Mouse (Mus musculus): ENCODE results near the gene Pakap.

The Pakap gene

DNA sequence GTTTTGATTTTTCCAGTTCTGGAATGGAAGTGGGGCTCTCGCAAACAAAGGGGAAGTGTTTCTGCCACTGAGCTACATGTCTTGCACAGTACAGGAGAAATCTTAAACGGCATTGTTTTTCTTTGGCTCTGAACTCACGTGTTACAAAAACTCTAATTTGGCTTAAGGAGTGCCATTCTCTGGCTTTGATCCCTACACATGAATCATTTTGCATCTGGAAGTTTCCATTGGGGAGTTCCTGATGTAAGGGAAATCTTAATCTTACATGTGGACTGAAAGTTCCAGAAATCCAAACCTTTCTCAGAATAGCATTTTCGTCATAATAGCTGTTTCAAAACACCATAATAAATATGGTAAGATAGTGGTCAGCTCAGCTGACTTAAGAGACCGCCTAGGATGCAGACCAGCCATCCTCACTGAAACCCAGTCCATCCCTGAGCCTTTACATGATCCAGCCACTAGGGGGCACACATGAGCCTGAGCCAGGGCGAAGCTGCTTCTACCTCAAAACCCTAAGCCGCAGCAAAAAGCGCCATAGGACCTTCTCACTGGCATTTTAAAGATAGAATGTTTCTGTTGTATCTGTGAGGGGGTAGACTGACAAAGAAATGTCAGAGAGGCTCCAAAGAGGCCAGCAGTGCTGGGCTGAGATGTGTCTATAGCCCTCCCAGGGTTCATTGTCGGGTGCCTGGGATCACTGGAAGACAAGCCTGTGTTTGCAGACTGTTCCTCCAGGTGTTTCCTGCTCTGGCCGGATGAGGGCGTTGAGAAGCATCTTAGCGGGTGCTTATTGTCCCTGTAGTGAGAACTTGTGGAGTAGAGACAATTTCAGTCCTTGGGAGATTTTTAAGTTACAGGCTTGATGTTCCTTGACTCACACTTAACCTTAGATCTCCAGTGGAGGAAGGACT, 105.3 kb downstream of the Pakap start:
- in situ Hi-C loops (cut with MboI, MseI) = loop anchor here (10.0 kb wide), 1 partner anchor 232 kb away; no protein-coding TSS in a partner anchor

DNA sequence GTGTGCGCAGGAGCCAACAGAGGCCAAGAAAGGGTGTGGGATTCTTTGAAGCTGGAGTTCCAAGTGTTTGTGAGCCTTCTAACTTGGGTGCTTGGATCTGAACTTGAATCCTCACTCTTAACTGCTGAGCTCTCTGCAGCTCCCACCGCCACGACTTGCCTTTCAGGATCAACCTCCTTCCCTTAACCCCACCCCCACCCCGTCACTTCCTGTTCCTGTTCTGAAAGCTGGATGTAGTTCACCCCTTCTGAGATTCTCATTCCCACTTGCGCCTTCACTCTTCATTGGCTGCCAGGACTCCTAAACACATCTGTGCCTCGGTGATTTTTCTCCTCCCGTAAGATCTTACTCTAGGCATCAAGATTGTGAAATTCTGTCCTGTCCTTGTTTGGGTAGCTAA, 106.4 kb downstream of the Pakap start:
- in situ Hi-C loops (cut with MboI, MseI) = loop anchor here (10.0 kb wide), 1 partner anchor 230 kb away; no protein-coding TSS in a partner anchor

DNA sequence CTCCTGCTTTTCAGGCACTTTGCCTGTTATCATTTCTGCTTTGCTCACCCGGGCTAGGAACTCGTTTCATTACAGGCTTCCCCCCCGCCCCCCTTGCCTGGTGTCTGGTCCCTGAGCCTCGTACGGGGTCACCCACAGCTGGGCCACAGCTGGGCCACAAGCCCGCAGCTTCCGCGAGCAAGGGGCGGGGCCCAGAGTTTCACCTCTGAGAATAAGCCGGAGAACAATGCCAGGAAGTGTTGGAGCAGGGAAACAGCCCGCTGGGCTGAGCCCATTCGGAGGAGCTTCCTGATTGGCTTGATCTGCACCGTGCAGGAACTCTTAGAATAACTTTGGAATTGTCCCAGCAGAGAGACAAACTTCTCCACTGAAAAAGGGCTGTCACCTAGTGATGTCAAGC, 107.4 kb downstream of the Pakap start:
- in situ Hi-C loops (cut with MboI, MseI) = loop anchor here (5.0 to 10.0 kb wide), 3 partner anchors 57 to 229 kb away; no protein-coding TSS in a partner anchor

DNA sequence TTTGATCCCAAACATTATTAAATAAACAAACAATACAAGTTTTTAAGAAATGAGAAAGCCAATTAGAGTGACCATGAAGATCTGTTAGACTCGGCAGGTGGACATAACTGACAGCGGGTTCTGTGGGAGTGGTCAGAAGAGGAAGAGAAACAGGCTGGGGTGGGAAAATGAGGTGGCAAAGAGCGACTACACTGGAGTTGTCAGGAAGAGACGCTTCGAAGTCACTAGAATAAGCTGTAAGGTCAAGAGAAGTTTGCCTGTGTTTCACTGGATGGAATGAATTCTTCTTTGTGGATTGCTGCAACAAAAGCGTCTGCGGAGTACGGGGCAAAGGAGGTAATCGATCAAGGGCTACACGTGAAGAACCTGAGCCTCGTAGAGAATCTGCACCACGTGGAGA, 109.9 kb downstream of the Pakap start:
- in situ Hi-C loops (cut with MboI, MseI) = loop anchor here (5.0 to 10.0 kb wide), 3 partner anchors 54 to 227 kb away; no protein-coding TSS in a partner anchor

DNA sequence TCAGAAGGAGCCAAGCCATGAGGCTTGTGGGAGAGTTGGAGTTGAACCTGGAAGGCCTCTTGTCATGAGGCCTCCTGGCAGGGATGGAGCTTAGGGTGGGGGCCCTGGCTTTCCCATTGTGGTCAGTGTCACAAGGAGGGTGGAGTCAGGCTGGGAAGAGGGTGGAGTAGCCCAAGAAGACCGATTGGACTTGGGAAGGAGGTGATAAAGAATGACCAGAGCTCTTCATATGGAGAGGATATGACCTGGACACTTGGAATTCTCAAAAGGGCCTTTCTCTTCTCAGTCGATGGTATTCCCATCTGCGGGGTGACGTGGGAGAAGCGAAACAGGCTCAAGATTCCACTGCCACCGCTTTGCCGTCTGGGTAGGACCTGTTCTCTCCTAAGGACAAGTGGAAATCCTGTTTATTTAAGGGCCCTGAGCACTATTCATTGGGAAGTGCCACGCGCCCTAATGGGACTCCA, 111.0 kb downstream of the Pakap start:
- in situ Hi-C loops (cut with MboI, MseI) = loop anchor here (5.0 to 10.0 kb wide), 3 partner anchors 53 to 226 kb away; no protein-coding TSS in a partner anchor

DNA sequence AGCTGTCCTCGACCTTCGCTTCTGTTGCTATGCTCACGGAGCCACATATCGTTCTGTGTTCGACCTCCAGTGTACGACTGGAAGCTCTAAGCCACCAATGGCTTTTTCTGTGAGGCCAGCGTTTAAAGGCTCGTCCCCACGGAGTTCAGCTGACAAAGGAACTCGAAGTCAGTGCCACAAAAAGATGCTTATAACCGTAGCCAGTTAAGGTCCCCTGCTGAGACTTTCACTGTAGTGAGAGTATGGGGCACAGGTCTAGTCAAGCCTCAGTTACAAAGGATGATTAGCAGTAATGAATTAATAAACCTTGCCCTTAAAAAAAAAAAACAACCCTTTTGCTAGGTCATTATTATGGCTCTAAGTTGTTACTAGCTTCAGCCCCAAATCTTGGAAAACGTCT, 112.2 kb downstream of the Pakap start:
- in situ Hi-C loops (cut with MboI, MseI) = no loop called here

DNA sequence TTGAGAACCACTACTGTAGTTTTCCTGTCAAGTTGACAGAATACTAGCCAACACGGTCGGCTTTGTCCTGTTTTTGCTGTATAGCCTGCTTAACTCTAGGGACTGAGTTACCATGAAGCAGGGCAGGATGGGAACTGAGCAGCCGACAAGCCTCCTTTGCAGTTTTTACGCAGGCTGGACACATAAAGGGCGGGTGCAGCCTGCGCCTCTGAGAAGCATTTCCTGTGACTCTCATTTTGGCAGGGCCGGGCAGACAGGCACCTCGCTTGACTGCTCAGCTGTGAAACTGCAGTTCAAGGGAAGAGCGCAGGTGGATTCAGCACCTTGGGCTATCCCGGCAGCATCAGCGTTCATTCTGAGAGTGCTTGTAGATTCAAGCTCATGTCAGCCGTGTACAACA, 113.5 kb downstream of the Pakap start:
- in situ Hi-C loops (cut with MboI, MseI) = no loop called here

DNA sequence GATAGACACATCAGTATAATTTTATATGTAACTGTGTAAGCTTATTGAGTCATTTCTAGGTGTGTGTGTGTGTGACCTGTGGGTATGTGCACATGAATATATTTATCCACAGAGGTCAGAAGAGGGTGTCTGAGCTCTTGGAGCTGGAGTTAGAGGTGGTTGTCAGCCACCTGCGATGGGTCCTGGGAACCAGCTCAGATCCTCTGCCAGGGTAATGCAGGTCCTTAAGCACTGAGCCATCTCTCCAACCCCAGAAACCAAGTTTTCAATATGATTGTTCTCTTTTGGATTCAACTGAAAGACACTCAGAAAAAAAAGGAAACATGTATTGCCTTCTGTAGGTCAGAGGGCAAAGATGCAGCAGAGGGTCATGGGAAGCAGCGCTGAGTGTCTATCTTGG, 114.4 kb downstream of the Pakap start:
- in situ Hi-C loops (cut with MboI, MseI) = no loop called here

DNA sequence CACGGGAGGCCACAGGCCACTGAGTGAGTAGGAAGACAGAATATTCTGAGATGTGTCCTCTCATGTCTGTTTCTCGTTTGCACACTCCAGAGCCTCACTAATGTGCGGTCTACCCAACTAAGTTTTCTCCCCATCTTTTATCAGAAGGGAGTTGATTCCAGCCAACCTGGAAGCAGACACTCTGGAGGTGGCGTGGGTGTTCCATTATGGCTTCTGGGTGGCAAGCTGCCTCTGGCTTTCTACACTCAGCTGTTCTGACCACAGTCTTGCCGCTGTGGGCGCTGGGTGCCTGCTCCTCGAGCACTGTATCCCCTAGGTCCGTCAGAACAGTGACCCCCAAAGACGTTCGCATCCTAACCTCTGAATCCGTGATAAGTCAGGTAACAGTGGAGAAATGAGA, 115.0 kb downstream of the Pakap start:
- in situ Hi-C loops (cut with MboI, MseI) = no loop called here

DNA sequence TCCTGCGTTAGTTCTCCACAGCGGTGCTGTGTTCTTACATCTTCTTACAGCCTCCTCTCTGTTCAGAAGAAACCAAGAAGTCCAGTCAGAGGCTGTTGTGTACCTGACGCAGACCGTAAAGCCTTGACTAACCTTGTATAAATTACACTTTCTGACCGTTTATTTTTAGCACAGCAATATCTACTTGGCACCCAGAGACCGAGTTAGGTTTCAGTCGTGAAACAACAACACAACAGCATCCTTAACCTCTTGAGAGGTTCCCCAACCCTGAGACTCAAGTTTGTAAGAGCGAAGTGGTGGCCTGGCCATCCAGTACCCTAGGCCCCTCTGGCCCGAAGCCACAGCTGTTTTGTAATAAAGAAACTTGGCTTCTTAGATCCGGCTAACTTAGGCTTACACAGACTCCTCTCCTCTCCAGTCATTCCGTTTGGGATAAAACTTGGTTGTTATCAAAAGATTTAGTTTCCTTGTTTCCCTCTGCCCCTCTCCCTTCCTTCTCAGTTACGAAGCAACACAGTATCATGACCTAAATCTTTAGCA, 116.8 kb downstream of the Pakap start:
- in situ Hi-C loops (cut with MboI, MseI) = no loop called here

DNA sequence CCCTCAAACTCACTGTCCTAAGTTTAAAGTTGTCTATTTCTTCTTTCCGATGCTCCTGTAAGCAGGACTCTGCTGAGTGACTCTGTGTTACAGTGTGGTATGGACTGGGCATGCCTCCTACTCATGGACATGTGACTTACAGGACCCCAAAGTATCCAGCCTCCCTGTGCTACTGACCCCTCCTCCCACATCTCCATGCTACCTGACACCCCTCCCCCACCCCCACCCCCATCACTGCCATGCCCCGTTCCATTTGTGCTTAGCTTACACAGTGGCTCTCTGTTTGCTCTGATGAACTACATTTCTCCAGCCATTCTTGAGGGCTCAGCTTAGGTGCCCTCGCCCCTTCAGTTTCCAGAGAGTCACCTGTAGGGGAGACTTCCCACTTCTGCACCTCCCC, 118.8 kb downstream of the Pakap start:
- in situ Hi-C loops (cut with MboI, MseI) = no loop called here

DNA sequence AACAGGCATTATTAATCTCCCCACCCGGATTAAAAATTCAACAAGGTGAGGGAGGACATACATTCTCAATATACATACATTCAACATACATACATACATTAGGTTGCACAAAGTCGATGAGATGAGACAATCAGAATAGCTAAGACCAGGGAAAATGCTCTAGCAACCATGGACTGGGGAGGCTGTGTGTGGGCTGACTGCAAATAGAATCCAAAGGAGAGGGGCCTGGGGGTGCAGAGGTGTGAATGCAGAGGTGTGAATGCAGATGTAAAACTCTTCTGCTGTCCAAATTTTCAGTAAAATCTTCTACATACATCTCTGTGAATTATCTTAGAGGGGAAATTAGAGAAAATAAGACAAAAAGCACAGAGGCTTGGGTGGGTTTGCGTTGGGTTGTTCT, 119.6 kb downstream of the Pakap start:
- in situ Hi-C loops (cut with MboI, MseI) = no loop called here

DNA sequence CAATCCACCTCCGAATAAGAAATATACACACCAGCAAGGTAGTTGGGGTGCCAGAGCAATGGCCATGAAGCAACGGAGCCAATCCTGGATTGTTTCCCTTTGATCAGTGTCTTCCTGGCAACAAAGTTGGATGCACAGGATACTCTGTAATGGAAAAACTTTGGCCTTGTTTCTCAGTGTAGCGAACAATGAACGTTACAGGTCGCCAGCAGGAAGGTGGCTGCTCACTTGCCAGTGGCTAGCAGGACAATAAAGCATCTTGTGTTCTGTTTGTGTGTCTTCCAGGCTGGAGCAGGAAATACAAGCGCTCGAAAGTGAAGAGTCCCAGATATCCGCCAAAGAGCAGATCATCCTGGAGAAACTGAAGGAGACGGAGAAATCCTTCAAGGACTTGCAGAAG, 120.2 kb downstream of the Pakap start:
- in situ Hi-C loops (cut with MboI, MseI) = no loop called here

DNA sequence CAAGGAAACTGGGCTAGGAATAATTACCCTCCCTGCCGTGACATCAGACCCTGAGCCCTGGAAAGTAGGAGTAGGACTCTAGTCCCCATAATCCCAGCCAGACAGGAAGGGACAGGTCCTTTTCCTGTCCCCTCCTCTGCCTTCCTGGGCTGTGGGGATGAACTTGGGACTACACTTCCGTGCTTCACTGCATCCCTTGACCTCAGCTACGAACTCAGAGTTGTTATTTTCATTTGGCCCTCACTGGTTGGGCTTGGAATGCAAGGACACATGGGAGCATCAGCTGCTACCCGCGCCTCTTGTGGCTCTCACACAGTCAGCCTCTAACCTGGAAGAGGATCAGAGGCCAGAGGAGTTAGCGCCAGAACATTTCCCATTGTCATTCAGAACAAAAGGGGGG, 122.0 kb downstream of the Pakap start:
- in situ Hi-C loops (cut with MboI, MseI) = no loop called here

DNA sequence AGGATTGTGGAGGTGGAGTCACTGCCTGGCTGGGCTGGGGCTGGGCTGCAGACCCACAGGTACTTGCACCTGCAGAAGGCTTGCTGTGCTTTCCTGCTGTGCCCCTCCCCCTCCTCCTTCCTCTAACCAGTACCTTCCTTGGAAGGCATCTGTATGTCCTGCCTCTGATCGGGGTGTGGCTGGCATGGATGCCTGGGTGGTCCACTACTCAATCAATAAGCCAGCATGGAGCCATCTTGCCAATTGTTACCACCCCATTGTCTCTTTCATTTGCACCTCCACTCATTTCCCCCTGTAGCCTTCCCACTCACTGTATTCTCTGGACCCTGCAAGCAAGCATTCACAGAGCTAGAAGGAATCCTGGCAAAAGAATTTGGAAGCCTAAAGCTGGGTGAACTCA, 122.8 kb downstream of the Pakap start:
- in situ Hi-C loops (cut with MboI, MseI) = no loop called here

DNA sequence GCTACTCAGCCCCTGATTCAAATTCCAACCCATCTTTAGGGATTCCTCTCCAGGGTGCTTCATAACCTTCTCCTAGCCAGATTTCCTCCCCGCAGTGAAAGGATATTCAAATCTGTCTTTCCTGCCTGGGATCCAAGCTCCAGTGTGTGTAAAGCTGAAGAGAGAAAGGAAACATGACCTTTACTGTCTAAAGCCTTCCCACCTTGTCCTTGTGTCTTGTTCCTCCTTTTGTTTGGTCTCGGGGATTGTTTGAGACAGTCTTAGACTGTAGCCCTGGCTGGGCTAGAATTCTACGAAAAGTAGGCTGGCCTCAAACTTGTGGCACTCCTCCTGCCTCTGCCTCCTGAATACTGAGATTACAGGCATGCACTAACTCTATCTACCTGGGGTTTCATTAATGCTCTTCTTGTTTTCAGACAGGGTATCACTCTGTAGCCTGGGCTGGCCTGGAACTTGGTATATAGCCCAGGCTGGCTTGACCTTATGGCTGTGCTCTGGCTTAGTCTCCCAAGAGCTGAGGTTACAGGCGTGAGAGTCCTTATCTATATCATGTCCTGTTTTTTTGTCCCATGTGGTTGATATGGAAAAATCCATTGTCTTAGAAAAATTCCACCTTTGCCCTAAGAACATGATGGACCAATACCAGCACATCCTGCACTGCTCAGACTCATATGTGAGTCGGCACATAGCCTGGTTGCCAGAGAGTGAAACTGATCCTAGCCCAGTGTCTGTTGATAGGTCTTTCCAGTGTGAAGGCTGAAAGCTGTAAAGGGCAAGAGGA, 126.6 kb downstream of the Pakap start:
- in situ Hi-C loops (cut with MboI, MseI) = no loop called here

DNA sequence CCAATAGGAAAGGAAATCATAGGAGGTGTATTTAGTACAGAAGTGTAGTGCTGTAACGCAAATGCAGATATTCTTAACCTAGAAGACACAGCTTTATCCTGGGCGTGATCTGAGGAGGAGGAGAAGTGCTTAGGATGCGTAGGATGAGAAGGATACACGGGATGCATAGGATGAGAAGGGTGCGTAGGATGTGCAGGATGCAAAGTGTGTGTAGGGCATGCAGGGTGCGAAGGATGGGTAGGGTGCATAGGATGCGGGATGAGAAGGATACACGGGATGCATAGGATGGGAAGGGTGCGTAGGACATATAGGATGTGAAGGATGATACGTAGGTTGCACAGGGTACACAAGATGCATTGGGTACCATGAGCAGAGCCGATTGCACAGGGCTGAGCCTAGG, 129.0 kb downstream of the Pakap start:
- in situ Hi-C loops (cut with MboI, MseI) = no loop called here

DNA sequence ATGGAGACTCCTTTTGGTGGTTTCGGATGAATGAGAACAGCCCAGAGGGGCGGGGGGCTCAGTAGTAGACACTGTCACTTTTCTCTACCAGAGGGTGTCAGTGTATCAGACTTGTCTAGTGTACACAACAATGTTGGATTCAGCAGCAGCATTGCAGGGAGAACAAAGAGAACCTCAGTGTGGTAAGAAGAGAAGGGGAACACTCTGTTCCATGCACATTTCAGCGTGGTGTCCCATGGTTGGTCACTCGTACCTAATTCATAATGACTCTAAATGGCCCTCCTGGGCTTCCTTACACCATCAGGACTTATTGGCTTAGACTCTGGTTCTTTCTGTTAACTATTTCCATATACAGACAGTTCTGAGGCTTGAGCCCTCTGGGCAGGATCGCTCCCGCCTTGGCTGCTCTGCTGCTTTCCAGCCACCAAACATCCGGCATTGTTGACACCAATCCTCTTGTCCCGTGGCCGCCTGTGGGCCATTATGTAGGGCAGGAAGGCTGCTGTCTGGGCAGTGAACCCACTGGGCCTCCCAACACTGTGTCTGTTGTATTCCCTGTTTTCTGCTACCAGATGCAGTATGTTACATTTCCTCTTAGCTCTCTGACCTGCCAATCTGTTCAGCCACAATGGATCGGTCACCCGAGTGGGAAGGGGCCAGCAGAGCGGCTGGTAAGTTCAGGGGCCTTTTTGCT, 130.1 kb downstream of the Pakap start:
- in situ Hi-C loops (cut with MboI, MseI) = no loop called here

DNA sequence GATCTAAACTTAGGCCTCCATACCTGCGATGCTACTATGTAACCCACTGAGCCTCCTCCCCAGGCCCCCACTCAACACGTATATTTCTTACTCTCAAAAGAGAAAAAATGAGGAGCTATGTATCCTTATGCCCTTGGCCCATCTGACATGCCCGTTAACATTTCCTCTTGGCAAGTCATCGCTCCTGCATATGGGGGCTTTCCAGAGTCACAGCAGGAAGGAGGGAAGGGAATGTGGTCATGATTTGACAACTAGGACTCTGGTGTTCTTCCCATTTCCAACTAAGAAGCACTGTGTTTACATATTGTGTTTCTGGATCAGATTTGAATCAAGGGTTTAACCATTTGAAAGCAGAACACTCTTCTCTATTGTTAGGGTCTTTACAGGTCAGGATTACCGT, 133.6 kb downstream of the Pakap start:
- in situ Hi-C loops (cut with MboI, MseI) = no loop called here

DNA sequence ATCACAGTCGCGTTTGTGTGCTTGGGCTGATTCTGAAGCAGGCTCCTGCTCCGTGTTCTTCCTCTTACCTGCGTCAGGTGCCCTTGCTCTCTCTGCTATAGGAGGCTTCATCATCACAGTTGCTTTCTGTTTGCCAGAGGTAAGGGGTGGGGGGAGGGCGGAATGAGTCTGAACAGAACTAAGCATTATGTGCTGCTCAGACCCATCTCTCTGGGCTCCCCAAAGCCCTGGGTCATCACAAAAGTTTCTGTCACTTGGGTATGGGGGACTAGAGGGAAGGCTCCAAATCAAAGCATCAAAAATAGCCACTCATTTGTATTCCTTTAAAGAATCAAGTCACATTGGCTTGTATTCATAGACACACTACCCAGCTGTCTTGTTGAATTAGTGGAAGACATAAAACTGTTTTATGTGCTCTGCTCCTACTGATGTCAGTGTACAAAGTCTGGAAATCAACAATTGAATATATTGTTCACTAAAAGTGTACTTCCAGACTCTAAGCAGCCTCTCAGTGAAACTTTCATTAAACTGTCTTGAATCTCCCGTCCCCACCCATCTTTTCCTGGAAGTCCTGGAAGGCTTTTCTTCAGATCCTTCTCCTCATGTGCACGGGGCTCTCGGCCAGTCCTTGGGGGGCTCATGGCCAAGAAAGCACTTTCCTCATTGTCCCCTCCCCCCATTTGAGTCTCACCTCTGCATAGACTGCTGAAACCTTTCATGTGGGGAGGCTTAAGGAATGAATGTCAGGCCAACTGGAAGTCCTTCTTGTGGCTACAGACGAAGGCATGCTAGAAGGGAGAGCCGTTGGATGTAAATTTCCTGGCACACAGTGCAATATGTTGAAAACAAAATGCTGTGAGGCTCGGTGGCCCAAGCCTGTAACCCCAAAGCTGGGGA, 135.8 kb downstream of the Pakap start:
- in situ Hi-C loops (cut with MboI, MseI) = no loop called here

DNA sequence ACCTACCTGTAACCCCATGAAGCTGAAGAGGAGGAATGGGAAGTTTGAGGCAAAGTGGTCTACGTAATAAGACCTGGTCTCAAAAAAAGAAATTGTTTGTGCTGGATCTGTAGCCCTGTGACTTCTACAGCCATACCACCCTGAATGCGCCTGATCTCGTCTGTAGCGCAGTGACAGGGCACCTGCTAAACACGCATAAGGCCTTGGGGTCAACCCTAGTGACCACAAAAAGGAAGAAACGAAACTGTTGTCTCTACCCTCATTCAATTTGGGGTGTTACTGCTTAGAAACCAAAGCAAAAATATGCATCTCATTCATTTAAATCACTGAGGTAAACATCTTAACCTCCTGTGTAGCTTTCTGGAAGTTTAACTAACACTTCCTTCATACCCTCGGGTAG, 136.6 kb downstream of the Pakap start:
- in situ Hi-C loops (cut with MboI, MseI) = no loop called here

Measured in regulatory T cell (primary cell).